Mouse (Mus musculus) hindbrain, embryonic 16.5 days (tissue): ENCODE results near the gene Mgat4e. TPM values are rescaled to one million over a fixed set of nuclear protein-coding genes. Genes with fewer than 3 reads are reported as not detected.

ENCODE experiments used
- ATAC-seq: fragments of 200-750 bp; cut with Nextera tagmentation; 2 replicates; pipeline ENCODE4 v1.8.0; 2017; ENCODE audit warnings: moderate TSS enrichment, moderate library complexity
- H3K27ac ChIP-seq: fragments of 300-500 bp; sonication (generic); 2 replicates; pipeline ENCODE4 v1.5.1; 2014; ENCODE audit warnings: low read depth, mild to moderate bottlenecking, control low read depth, low read length, moderate library complexity
- H3K27me3 ChIP-seq: fragments of 300-500 bp; sonication (generic); replicated peaks from 2 replicates; pipeline ENCODE4 v1.6.1; 2014; ENCODE audit warnings: low read length; ENCODE audit not compliant: control insufficient read depth, insufficient read depth
- H3K36me3 ChIP-seq: fragments of 300-500 bp; sonication (generic); 2 replicates; pipeline ENCODE4 v1.6.1; 2014; ENCODE audit warnings: mild to moderate bottlenecking, low read length, moderate library complexity, mixed read lengths; ENCODE audit not compliant: control insufficient read depth, insufficient read depth
- H3K4me1 ChIP-seq: fragments of 300-500 bp; sonication (generic); 2 replicates; pipeline ENCODE4 v1.6.1; 2014; ENCODE audit warnings: low read depth, low read length; ENCODE audit not compliant: control insufficient read depth, insufficient read depth
- H3K4me2 ChIP-seq: fragments of 300-500 bp; sonication (generic); 2 replicates; pipeline ENCODE4 v1.6.1; 2014; ENCODE audit warnings: mild to moderate bottlenecking, low read length, control low read depth, moderate library complexity
- H3K4me3 ChIP-seq: fragments of 300-500 bp; sonication (generic); 2 replicates; pipeline ENCODE4 v1.5.1; 2014; ENCODE audit warnings: mild to moderate bottlenecking, low read length, control low read depth, moderate library complexity
- H3K9ac ChIP-seq: fragments of 300-500 bp; sonication (generic); 2 replicates; pipeline ENCODE4 v1.6.1; 2014; ENCODE audit warnings: low read depth, mild to moderate bottlenecking, control low read depth, low read length, moderate library complexity
- H3K9me3 ChIP-seq: fragments of 300-500 bp; sonication (generic); 2 replicates; pipeline ENCODE4 v1.6.1; 2014; ENCODE audit warnings: mild to moderate bottlenecking, low read length, moderate library complexity; ENCODE audit not compliant: control insufficient read depth
- WGBS: fragments of 180-500 bp; shearing (Covaris S2); extraction: QIAGEN DNeasy Blood & Tissue Kit; methylation state at CpG from one replicate; pipeline ENCODE4 v1.1.7; 2014; 5-methylcytosine and 5-hydroxymethylcytosine counted together
- polyA plus RNA-seq: library from polyadenylated mRNA; unstranded; fragments of >200 nt; fragmentation: Nextera tagmentation; extraction: Ambion mirVana; gene quantifications from 2 replicates; pipeline ENCODE4 v1.2.1, GENCODE M21; 2015

Gene Mgat4e
- not detected in 2 replicates for polyA plus RNA-seq

- Histone ChIP-seq H3K27me3 (no peaks in the 10 kb centered on the region), H3K27ac (no peak within 1 kb of the TSS), H3K9me3 (no peaks in the 10 kb centered on the region), H3K9ac (no peak within 1 kb of the TSS), H3K4me3 (no peak within 1 kb of the TSS), H3K4me1 (no peaks in the 10 kb centered on the region), H3K36me3 (no peaks in the 10 kb centered on the region), H3K4me2 (no peak within 1 kb of the TSS)
- WGBS: 65% methylated on average over 7 of the region's 7 CpGs
- ATAC-seq: no peak
Measured at GRCm38 (mm10) chr1:134549632-134550132, at the start of gene Mgat4e. Gene Mgat4e (minus strand): TSS chr1:134549682.

- H3K36me3 ChIP-seq: peaks cover 45% of the 10 kb centered on the region
- no peaks in the 10 kb centered on the region for H3K9me3 ChIP-seq
- H3K4me1 ChIP-seq: no peaks in the 10 kb centered on the region
- H3K4me3 ChIP-seq: no peak overlapping the region
- no peaks in the 10 kb centered on the region for H3K27me3 ChIP-seq
- H3K4me2 ChIP-seq: no peak overlapping the region
- no peak overlapping the region for H3K27ac ChIP-seq
- H3K9ac ChIP-seq: no peak overlapping the region
- ATAC-seq: no peak
- 91% methylated on average over 9 of the region's 9 CpGs for WGBS
Measured at GRCm38 (mm10) chr1:134597339-134598054, 48.0 kb upstream of the Mgat4e start.

GRCm38 (mm10) chr1:134591773-134592172 lies 42.3 kb upstream of the Mgat4e start:
- Histone ChIP-seq H3K4me2 (no peak overlapping the region), H3K9ac (no peak overlapping the region), H3K36me3 (peaks cover 22% of the 10 kb centered on the region), H3K4me3 (no peak overlapping the region), H3K27ac (no peak overlapping the region), H3K27me3 (no peaks in the 10 kb centered on the region), H3K9me3 (no peaks in the 10 kb centered on the region), H3K4me1 (no peaks in the 10 kb centered on the region)
- no peak for ATAC-seq
- 88% methylated on average over 2 of the region's 2 CpGs for WGBS

- Histone ChIP-seq H3K9me3 (no peaks in the 10 kb centered on the region), H3K36me3 (peaks cover 24% of the 10 kb centered on the region)
- no peak for ATAC-seq
Measured at GRCm38 (mm10) chr1:134589676-134590075, 40.2 kb upstream of the Mgat4e start.

GRCm38 (mm10) chr1:134583560-134583959 lies 34.1 kb upstream of the Mgat4e start:
- Histone ChIP-seq H3K4me1 (no peaks in the 10 kb centered on the region), H3K27ac (no peak overlapping the region), H3K9ac (no peak overlapping the region), H3K4me3 (no peak overlapping the region), H3K36me3 (peaks cover 6% of the 10 kb centered on the region), H3K9me3 (no peaks in the 10 kb centered on the region), H3K4me2 (no peak overlapping the region), H3K27me3 (no peaks in the 10 kb centered on the region)
- 64% methylated on average over 3 of the region's 3 CpGs for whole genome bisulfite sequencing
- no peak for ATAC-seq

More at GRCm38 (mm10) chr1:134589676-134590075, 40.2 kb upstream of the Mgat4e start:
- H3K27ac ChIP-seq: no peak overlapping the region
- no peak overlapping the region for H3K4me2 ChIP-seq
- no peaks in the 10 kb centered on the region for H3K4me1 ChIP-seq
- H3K9ac ChIP-seq: no peak overlapping the region
- H3K27me3 ChIP-seq: no peaks in the 10 kb centered on the region
- no peak overlapping the region for H3K4me3 ChIP-seq

- Histone ChIP-seq H3K4me3 (no peak overlapping the region), H3K9me3 (no peaks in the 10 kb centered on the region), H3K27ac (no peak overlapping the region), H3K36me3 (peaks cover 4% of the 10 kb centered on the region; the same call in 1 of the 2 replicates), H3K27me3 (no peaks in the 10 kb centered on the region), H3K4me2 (no peak overlapping the region), H3K4me1 (no peaks in the 10 kb centered on the region; the same call in 1 of the 2 replicates), H3K9ac (no peak overlapping the region)
- ATAC-seq: no peak
- WGBS: 95% methylated on average over 2 of the region's 2 CpGs
Measured at GRCm38 (mm10) chr1:134580796-134581195, 31.3 kb upstream of the Mgat4e start.

GRCm38 (mm10) chr1:134577384-134578120 lies 28.1 kb upstream of the Mgat4e start:
- WGBS: 75% methylated on average over 6 of the region's 6 CpGs
- H3K27me3 ChIP-seq: no peaks in the 10 kb centered on the region
- H3K36me3 ChIP-seq: no peaks in the 10 kb centered on the region
- no peak overlapping the region for H3K4me3 ChIP-seq
- H3K9me3 ChIP-seq: no peaks in the 10 kb centered on the region
- no peak overlapping the region for H3K9ac ChIP-seq
- H3K27ac ChIP-seq: no peak overlapping the region
- no peak for ATAC-seq
- H3K4me2 ChIP-seq: no peak overlapping the region
- H3K4me1 ChIP-seq: no peaks in the 10 kb centered on the region; the same call in 1 of the 2 replicates

- WGBS: 74% methylated on average over 5 of the region's 5 CpGs
- Histone ChIP-seq H3K27me3 (no peaks in the 10 kb centered on the region), H3K4me1 (no peaks in the 10 kb centered on the region; the same call in 1 of the 2 replicates), H3K9me3 (no peaks in the 10 kb centered on the region), H3K36me3 (no peaks in the 10 kb centered on the region), H3K4me2 (no peak overlapping the region), H3K4me3 (no peak overlapping the region), H3K27ac (no peak overlapping the region), H3K9ac (no peak overlapping the region)
- no peak for ATAC-seq
Measured at GRCm38 (mm10) chr1:134573932-134574315, 24.4 kb upstream of the Mgat4e start.

GRCm38 (mm10) chr1:134573300-134573931 lies 23.9 kb upstream of the Mgat4e start:
- Histone ChIP-seq H3K27ac (no peak overlapping the region), H3K36me3 (no peaks in the 10 kb centered on the region), H3K9ac (no peak overlapping the region), H3K4me1 (no peaks in the 10 kb centered on the region; the same call in 1 of the 2 replicates), H3K9me3 (no peaks in the 10 kb centered on the region), H3K4me3 (no peak overlapping the region), H3K27me3 (no peaks in the 10 kb centered on the region), H3K4me2 (no peak overlapping the region)
- no peak for ATAC-seq
- WGBS: 83% methylated on average over 1 of the region's 1 CpGs
